Mouse (Mus musculus) left cerebral cortex, adult 2 months (tissue): ENCODE results near the gene Slc35g1. TPM values are rescaled to one million over a fixed set of nuclear protein-coding genes. Genes with fewer than 3 reads are reported as not detected.
A peak's percentile ranks its signal among the peaks of the same experiment; 100 is the strongest.

Source experiments
- DNase-seq, 2 experiments: peaks; one replicate each; pipeline ENCODE4 v3.0.0; 2021 to 2022; ENCODE audit warnings: low spot score in 2 of 2, mixed read lengths in 1 of 2; ENCODE audit errors: extremely low spot score in 1 of 2
- H3K27ac ChIP-seq: fragments of 200-600 bp; 2 replicates; pipeline ENCODE4 v1.8.1; 2022
- H3K4me3 ChIP-seq: fragments of 200-600 bp; 2 replicates; pipeline ENCODE4 v1.8.1; 2022
- CTCF ChIP-seq: fragments of 200-600 bp; IDR thresholded peaks from 2 replicates; pipeline ENCODE4 v1.8.1; 2022; ENCODE audit warnings: antibody characterized with exemption, mild to moderate bottlenecking, moderate library complexity
- intact Hi-C: fragments of 180-260 bp; cut with DNase I; formaldehyde crosslinking; loops from one replicate; pipeline ENCODE4 v1.15.1; 2025
- total RNA-seq, 2 experiments: library from RNA; stranded (reverse); gene quantifications; 2 replicates each; pipeline ENCODE4 v1.2.3; 2021

Slc35g1 gene
- total RNA-seq, 2 experiments from 2014 or later = 1.6 to 2.3 TPM

- no peak overlapping the region for H3K4me3 ChIP-seq
- H3K27ac ChIP-seq = no peak overlapping the region
- no peak for TF ChIP-seq CTCF
- intact Hi-C loops = no loop called here
- no peak for DNase-seq
These were observed 34.7 kb downstream of the Slc35g1 start for GRCm38 (mm10) chr19:38430475-38430874.

DNA sequence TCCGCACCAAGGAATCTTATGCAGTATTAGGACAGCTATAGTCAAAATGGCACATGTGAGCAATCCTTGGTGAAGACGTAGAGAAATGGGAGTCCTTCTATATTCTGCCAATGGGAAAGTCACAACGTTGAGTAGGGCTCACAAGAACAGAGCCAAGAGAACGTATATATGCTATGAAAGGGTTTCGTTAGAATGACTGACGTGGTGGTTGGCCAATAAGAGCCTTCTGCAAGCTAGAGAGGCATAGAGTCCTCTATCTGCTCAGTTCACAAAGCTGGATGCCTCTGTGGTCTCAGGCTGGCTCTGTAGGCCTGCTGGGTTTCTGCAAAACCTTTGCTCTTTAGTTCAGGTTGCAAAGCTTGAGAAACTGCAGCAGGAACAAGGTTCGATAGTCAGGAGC, 35.5 kb downstream of the Slc35g1 start:
- H3K4me3 ChIP-seq = no peak overlapping the region
- no peak overlapping the region for H3K27ac ChIP-seq
- no peak for TF ChIP-seq CTCF
- intact Hi-C loops = no loop called here
- DNase-seq = no peak

- Histone ChIP-seq H3K27ac (no peak overlapping the region), H3K4me3 (no peak overlapping the region)
- no peak for TF ChIP-seq CTCF
- no peak for DNase-seq
- intact Hi-C loops = no loop called here
These were observed 36.2 kb downstream of the Slc35g1 start for GRCm38 (mm10) chr19:38432021-38432420.

DNA sequence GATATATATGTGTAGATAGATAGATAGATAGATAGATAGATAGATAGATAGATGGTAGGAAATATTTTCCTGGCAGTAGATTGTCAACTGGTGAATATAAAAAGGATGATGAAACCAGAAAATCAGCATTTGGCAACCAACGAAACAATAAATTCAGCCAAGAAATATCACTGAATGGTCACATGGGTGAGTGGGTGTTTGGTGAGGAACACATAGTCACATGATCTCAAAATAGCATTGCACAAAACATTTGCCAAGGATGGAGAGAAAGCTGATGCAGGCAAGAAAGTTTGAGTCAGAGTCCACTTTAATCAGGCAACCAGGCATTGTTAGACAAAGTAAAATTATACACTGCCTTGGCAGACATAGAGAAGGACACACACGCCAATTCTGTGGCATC, 37.6 kb downstream of the Slc35g1 start:
- intact Hi-C loops = no loop called here
- no peak for DNase-seq
- no peak overlapping the region for H3K27ac ChIP-seq
- no peak for TF ChIP-seq CTCF
- no peak overlapping the region for H3K4me3 ChIP-seq

DNA sequence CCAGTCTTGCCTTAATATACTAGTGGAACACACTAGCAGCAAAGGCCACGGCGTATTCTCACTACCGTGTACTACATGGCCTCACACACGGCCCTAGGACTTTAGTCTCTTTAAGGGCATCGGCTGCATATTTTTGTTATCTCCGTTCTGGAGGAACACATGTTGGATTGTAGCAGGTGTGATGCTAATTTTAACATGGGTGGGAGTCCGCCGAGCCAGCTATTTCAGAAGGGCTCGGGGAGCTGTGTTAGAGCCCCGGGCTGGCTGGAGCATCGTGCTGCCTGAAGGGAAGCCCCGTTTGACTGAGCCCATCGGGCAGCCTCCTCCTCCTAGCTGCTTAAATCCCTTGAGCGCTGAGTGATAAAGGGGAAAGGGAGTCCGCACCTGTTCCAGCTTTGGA, 39.4 kb downstream of the Slc35g1 start:
- DNase-seq = peak in 1 of 2 experiments; percentile 11

DNA sequence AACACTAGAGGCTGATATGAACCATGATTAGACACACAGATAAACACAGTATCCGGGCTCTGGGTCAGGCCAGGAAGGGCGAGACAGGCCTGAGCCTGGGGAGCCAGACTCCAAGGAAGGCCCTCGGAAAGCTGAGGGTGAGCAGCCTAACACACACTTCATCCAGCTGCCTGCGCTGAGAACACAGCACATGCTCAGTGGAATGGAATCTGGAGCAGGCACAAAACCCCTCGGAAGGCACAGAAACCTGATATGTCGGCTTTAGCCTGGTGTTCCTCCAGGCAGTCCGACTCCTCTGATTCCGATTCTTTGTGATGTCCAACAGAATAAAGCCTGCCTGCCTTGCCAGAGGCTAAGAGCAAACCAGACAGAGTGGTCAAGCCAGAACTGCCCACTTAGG, 46.1 kb downstream of the Slc35g1 start:
- no peak for TF ChIP-seq CTCF
- intact Hi-C loops = loop anchor here (5.0 kb wide), 1 partner anchor 130 kb away; no protein-coding TSS in a partner anchor
- no peak overlapping the region for H3K4me3 ChIP-seq
- no peak overlapping the region for H3K27ac ChIP-seq
- no peak for DNase-seq

More for the DNA sequence above, 39.4 kb downstream of the Slc35g1 start:
- Histone ChIP-seq H3K27ac (no peak overlapping the region), H3K4me3 (no peak overlapping the region)
- intact Hi-C loops = no loop called here
- TF ChIP-seq CTCF = no peak

DNA sequence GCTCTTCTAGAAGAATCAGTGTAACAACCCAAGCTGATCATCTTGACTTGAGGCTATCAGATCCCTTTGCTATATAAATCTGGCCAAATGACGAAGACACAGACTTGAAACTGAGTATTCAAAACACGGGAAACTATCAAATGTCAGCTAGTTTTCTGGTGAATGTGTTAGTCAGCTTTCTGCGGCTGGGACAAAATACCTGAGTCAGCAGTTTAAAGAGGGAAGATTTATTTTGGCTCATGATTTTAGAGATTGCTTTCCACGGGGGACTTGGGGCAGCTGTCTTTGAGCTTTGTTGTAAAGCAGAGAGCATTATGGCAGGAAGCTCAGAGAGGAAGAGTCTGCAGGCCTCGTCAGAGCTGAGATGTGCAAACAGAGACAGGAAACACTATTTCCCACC, 50.0 kb downstream of the Slc35g1 start:
- Histone ChIP-seq H3K4me3 (no peak overlapping the region), H3K27ac (no peak overlapping the region)
- DNase-seq = no peak
- intact Hi-C loops = no loop called here
- TF ChIP-seq CTCF = no peak

Other genes with a start within 250 kb of the Slc35g1 start
- 10 to 100 TPM; 14.4 to 16.3 TPM for gene Fra10ac1, start 171.8 kb upstream of the Slc35g1 start, total RNA-seq
- gene Lgi1, start 131.4 kb upstream of the Slc35g1 start, total RNA-seq = 100 to 1,000 TPM; 133 to 144 TPM
- 1 to 10 TPM; 4.8 to 5.6 TPM for gene Plce1, start 85.1 kb downstream of the Slc35g1 start, total RNA-seq